Comparison of ENCODE assay signal across 8 mouse cellular contexts in genomic region chr4:59850181-59850580, GRCm38 (mm10). TPM values are rescaled to one million over a fixed set of nuclear protein-coding genes. Genes with fewer than 3 reads are reported as not detected.
DNase-seq lines count a peak whose midpoint lies in the region; TF ChIP-seq lines count a peak whose summit lies in the region.

No protein-coding gene starts in this region.

- peaks cover 3% of the 10 kb centered on the region; the same call in 1 of the 2 replicates for H3K4me1 ChIP-seq in bone marrow, adult 2 months (ENCODE audit: control insufficient read depth, insufficient read depth, low read length)
- peaks cover 2% of the 10 kb centered on the region for H3K4me1 ChIP-seq in embryonic fibroblast, embryonic 13.5 days (ENCODE audit: control insufficient read depth, insufficient read depth, low read length)

- no peak overlapping the region for H3K27ac ChIP-seq in bone marrow, adult 2 months (ENCODE audit: control insufficient read depth, insufficient read depth, low read depth, low read length, poor library complexity)
- no peak overlapping the region for H3K27ac ChIP-seq in embryonic fibroblast, embryonic 13.5 days (ENCODE audit: insufficient read depth, low read length)

- no peak for TF ChIP-seq POLR2A in bone marrow, adult 2 months (IDR thresholded peaks at IDR 0.05; ENCODE audit: borderline replicate concordance, control insufficient read depth, low read depth, low read length)
- TF ChIP-seq POLR2A in embryonic fibroblast, embryonic 13.5 days (IDR thresholded peaks at IDR 0.05; ENCODE audit: low read depth, low read length): no peak

- no peak overlapping the region for H3K4me3 ChIP-seq in bone marrow, adult 2 months (replicated peaks; ENCODE audit: control insufficient read depth, low read depth, low read length)
- H3K4me3 ChIP-seq in embryonic fibroblast, embryonic 13.5 days (ENCODE audit: insufficient read depth, low read length): no peak overlapping the region

- peak; percentile 90 for TF ChIP-seq CTCF in bone marrow, adult 2 months (IDR thresholded peaks at IDR 0.05; ENCODE audit: control insufficient read depth, insufficient read depth, low read length)
- peak; percentile 56; the same call in 1 of the 2 replicates for TF ChIP-seq CTCF in embryonic fibroblast, embryonic 13.5 days (IDR thresholded peaks at IDR 0.05; ENCODE audit: borderline replicate concordance, insufficient read depth, low read length)

- peak; percentile 63 for DNase-seq in ES-CJ7 (ENCODE audit: low read depth, low spot score)
- peak; percentile 82 to 88 for DNase-seq in heart, postnatal 10 days
- DNase-seq in layer of hippocampus, adult 8-10 months (ENCODE audit: low spot score in 2 of 2): peak; percentile 48 to 75
- DNase-seq in lung, postnatal 25 days (ENCODE audit: low spot score): peak; percentile 75
- peak; percentile 89 for DNase-seq in retina, embryonic 14.5 days (ENCODE audit: low spot score)
- DNase-seq in thymus, postnatal 4 days: peak; percentile 95

- 64% methylated on average over 2 of the region's 2 CpGs for WGBS in bone marrow, adult 2 months

- intact Hi-C loops in heart, postnatal 10 days (cut with DNase I): loop anchor here (1.0 to 5.0 kb wide), 3 partner anchors 43 to 233 kb away; partner anchors contain the start of gene Snx30

RNA-seq across cellular contexts. Expression of gene Snx30, which starts 44.5 kb away (rescaled TPM):
- polyA plus RNA-seq in bone marrow, adult 2 months (2011; ENCODE audit: insufficient read depth, insufficient read length, low replicate concordance, missing spikeins): 19.7 and 24.2 TPM in 2 replicates
- 14.7 and 20.2 TPM in 2 replicates for polyA plus RNA-seq in embryonic fibroblast, embryonic 13.5 days (2011; ENCODE audit: insufficient read length, low read depth, missing spikeins)
- total RNA-seq in heart, postnatal 10 days (2021): 1 to 10 TPM; 8.1 to 8.9 TPM
- 10 to 100 TPM; 38.7 to 45.5 (median 40.4) TPM for total RNA-seq in layer of hippocampus, adult 8-10 months (2022)

RNA-seq across cellular contexts. Expression of gene Inip, which starts 48.8 kb away (rescaled TPM):
- 10.7 and 27.6 TPM in 2 replicates for polyA plus RNA-seq in bone marrow, adult 2 months (2011; ENCODE audit: insufficient read depth, insufficient read length, low replicate concordance, missing spikeins)
- polyA plus RNA-seq in embryonic fibroblast, embryonic 13.5 days (2011; ENCODE audit: insufficient read length, low read depth, missing spikeins): 17.9 and 19.8 TPM in 2 replicates
- total RNA-seq in heart, postnatal 10 days (2021): 10 to 100 TPM; 13.5 to 17.4 TPM
- total RNA-seq in layer of hippocampus, adult 8-10 months (2022): 10 to 100 TPM; 20.9 to 26.0 (median 23.8) TPM

Comparison
In these comparisons a context has a peak if more than half of its experiments do, and no peak if none do; other contexts are left out.
1. RNA of gene Snx30, which starts 44.5 kb away (total RNA-seq): 38.7 to 45.5 TPM in layer of hippocampus, adult 8-10 months; 8.1 to 8.9 TPM in heart, postnatal 10 days; every median in the first group is over 4 times any median in the second.
2. Peak in every context shown above with its lines, with median percentiles within 50 percentile points of each other: DNase-seq.